Mouse (Mus musculus): ENCODE results near the gene Rps6ka1.

DNA sequence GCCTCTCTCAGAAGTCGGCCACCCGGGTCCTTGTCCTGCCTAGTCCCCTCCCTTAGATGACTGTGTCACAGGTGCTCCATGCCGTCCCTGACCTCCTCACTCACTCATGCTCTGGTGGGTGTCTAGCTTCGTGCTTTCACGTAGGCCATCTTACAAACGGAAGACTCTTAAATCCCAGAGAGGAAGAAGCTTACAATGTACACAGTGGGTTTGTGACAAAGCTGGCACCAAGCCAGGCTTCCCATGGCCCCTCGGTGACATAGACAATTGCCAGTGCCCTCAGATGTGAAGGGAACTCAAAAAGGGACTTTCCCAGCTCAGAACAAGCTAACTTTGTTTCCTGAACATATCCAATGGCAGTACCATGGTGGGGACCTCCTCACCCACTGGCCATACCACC is 15.8 kb upstream of the Rps6ka1 start:
- TF ChIP-seq POLR2AphosphoS2 (IDR thresholded peaks at IDR 0.05; ENCODE audit: insufficient read length, low read depth) (no peak), POLR2A (IDR thresholded peaks at IDR 0.05; ENCODE audit: insufficient read length, low read depth) (no peak), E2F4 (IDR thresholded peaks at IDR 0.05; ENCODE audit: insufficient read depth) (no peak), USF1 (IDR thresholded peaks at IDR 0.05; ENCODE audit: low read depth) (no peak), MAX (IDR thresholded peaks at IDR 0.05; ENCODE audit: low read depth) (no peak), CEBPB (IDR thresholded peaks at IDR 0.05; ENCODE audit: insufficient read depth, poor library complexity, severe bottlenecking) (no peak), REST (IDR thresholded peaks at IDR 0.05; ENCODE audit: insufficient read depth, insufficient read length) (no peak)
